Mouse (Mus musculus): ENCODE data around the gene Gm20721. TPM values are rescaled to one million over a fixed set of nuclear protein-coding genes. Genes with fewer than 3 reads are reported as not detected.

The Gm20721 gene
- polyA plus RNA-seq, 1 experiment from 2014 or later, result 9.1 TPM

DNA sequence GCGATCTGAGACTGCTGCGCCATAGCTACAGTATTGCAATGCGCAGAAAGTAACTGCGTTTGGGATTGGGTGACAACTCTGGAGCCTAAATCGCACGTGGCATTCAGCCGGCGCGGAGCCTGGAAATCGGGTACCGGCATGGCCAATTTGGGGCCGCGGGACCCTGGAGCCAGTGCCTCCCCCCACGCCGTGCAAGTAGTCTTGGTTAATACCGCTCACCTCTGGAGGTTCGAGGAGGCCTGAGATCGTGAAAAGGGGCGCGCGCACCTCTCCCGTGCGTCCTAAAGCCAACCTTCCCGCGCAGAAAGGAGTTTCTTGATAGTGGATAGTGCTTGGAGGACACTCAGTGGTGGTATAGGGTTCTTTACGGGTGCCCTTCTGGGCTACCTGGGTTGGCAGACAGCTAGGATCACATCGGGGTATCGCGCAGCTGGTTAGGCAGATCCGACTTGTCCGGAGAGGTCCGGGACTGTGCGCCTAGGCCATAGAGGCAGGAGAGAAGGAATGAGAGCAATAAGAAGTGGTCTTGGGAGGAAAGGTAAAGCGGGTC, 60.5 kb downstream of the Gm20721 start:
- 56% methylated on average over 34 of the region's 34 CpGs for WGBS
- ATAC-seq (ENCODE audit: insufficient read depth, low FRiP score, low TSS enrichment), result no peak
- Histone ChIP-seq H3K36me3 (ENCODE audit: control insufficient read depth, insufficient read depth, low read length) (peaks cover 28% of the 10 kb centered on the region), H3K4me3 (ENCODE audit: low read depth, low read length) (peak overlapping the region; percentile 33), H3K27me3 (ENCODE audit: control insufficient read depth, insufficient read depth, low read length) (peaks cover 32% of the 10 kb centered on the region), H3K4me2 (ENCODE audit: low read depth) (peak overlapping the region; percentile 55; the same call in 1 of the 2 replicates), H3K9me3 (ENCODE audit: control insufficient read depth, low read length) (peaks cover 18% of the 10 kb centered on the region), H3K4me1 (ENCODE audit: control insufficient read depth, insufficient read depth, low read length) (no peaks in the 10 kb centered on the region), H3K9ac (ENCODE audit: low read length) (no peak overlapping the region), H3K27ac (ENCODE audit: low read depth, low read length) (no peak overlapping the region)
- DNase-seq (ENCODE audit: low spot score), result no peak

DNA sequence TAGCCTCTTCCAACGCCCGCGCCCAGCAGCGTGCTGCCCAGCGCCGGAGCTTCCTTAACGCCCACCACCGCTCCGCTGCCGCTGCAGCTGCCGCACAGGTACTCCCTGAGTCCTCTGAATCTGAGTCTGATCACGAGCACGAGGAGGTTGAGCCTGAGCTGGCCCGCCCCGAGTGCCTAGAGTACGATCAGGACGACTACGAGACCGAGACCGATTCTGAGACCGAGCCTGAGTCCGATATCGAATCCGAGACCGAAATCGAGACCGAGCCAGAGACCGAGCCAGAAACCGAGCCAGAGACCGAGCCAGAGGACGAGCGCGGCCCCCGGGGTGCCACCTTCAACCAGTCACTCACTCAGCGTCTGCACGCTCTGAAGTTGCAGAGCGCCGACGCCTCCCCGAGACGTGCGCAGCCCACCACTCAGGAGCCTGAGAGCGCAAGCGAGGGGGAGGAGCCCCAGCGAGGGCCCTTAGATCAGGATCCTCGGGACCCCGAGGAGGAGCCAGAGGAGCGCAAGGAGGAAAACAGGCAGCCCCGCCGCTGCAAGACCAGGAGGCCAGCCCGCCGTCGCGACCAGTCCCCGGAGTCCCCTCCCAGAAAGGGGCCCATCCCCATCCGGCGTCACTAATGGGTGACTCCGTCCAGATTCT, 61.6 kb downstream of the Gm20721 start:
- H3K9me3 ChIP-seq (ENCODE audit: control insufficient read depth, low read length), result peaks cover 18% of the 10 kb centered on the region
- peak overlapping the region; percentile 23 for H3K9ac ChIP-seq (ENCODE audit: low read length)
- peaks cover 29% of the 10 kb centered on the region for H3K36me3 ChIP-seq (ENCODE audit: control insufficient read depth, insufficient read depth, low read length)
- WGBS, result 43% methylated on average over 55 of the region's 58 CpGs
- DNase-seq (ENCODE audit: low spot score), result peak; percentile 55
- peak; percentile 49; the same call in 1 of the 2 replicates for ATAC-seq (ENCODE audit: insufficient read depth, low FRiP score, low TSS enrichment)
- peaks cover 32% of the 10 kb centered on the region for H3K27me3 ChIP-seq (ENCODE audit: control insufficient read depth, insufficient read depth, low read length)
- peak overlapping the region; percentile 33 for H3K4me3 ChIP-seq (ENCODE audit: low read depth, low read length)
- 0 out of 2 replicates have a peak overlapping the region, but pooled peaks have one; percentile 0 for H3K27ac ChIP-seq (ENCODE audit: low read depth, low read length)
- peak overlapping the region; percentile 55 for H3K4me2 ChIP-seq (ENCODE audit: low read depth)
- H3K4me1 ChIP-seq (ENCODE audit: control insufficient read depth, insufficient read depth, low read length), result no peaks in the 10 kb centered on the region

DNA sequence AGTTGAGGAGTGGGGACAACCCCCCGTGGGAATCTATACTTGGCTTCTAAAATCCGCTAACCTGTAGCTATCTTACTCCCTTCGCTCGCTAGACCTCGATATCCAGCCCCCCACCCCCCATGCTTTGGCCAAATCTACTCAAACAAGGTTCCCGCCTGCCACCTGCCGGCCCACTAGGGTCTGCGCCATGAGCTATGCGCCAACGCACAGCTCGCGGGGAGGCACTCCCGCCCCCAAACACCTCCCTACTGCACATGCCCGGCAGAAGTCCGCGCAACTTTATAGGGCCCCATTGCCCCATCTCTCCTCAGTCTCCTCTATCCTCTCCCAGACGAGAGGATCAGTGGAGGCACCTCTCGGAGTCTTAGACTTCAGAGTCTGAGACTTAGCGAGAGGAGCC, 62.5 kb downstream of the Gm20721 start, which contains the start of gene Gnas:
Gene Gnas, plus strand, starts transcription at position 310 of the 400 bp plus-strand sequence.
- DNase-seq (ENCODE audit: low spot score) (peak; percentile 76), ATAC-seq (ENCODE audit: insufficient read depth, low FRiP score, low TSS enrichment) (peak; percentile 61)
- 46% methylated on average over 19 of the region's 19 CpGs for WGBS
- H3K4me2 ChIP-seq (ENCODE audit: low read depth), result peak within 1 kb of the TSS; percentile 55
- peak within 1 kb of the TSS; percentile 23 for H3K9ac ChIP-seq (ENCODE audit: low read length)
- peaks cover 30% of the 10 kb centered on the region for H3K27me3 ChIP-seq (ENCODE audit: control insufficient read depth, insufficient read depth, low read length)
- peaks cover 18% of the 10 kb centered on the region for H3K9me3 ChIP-seq (ENCODE audit: control insufficient read depth, low read length)
- H3K27ac ChIP-seq (ENCODE audit: low read depth, low read length), result 0 out of 2 replicates have a peak within 1 kb of the TSS, but pooled peaks have one; percentile 0
- H3K36me3 ChIP-seq (ENCODE audit: control insufficient read depth, insufficient read depth, low read length), result peaks cover 29% of the 10 kb centered on the region
- H3K4me3 ChIP-seq (ENCODE audit: low read depth, low read length), result peak within 1 kb of the TSS; percentile 33
- no peaks in the 10 kb centered on the region for H3K4me1 ChIP-seq (ENCODE audit: control insufficient read depth, insufficient read depth, low read length)

GRCm38 (mm10) chr2:174283341-174283740, 63.2 kb downstream of the Gm20721 start:
- peaks cover 30% of the 10 kb centered on the region for H3K27me3 ChIP-seq (ENCODE audit: control insufficient read depth, insufficient read depth, low read length)
- 46% methylated on average over 11 of the region's 11 CpGs for WGBS
- peaks cover 29% of the 10 kb centered on the region for H3K36me3 ChIP-seq (ENCODE audit: control insufficient read depth, insufficient read depth, low read length)
- no peak overlapping the region for H3K9ac ChIP-seq (ENCODE audit: low read length)
- H3K27ac ChIP-seq (ENCODE audit: low read depth, low read length), result no peak overlapping the region
- H3K4me2 ChIP-seq (ENCODE audit: low read depth), result peak overlapping the region; percentile 55
- H3K9me3 ChIP-seq (ENCODE audit: control insufficient read depth, low read length), result peaks cover 18% of the 10 kb centered on the region
- H3K4me3 ChIP-seq (ENCODE audit: low read depth, low read length), result 0 out of 2 replicates have a peak overlapping the region, but pooled peaks have one; percentile 33
- no peak for ATAC-seq (ENCODE audit: insufficient read depth, low FRiP score, low TSS enrichment)
- H3K4me1 ChIP-seq (ENCODE audit: control insufficient read depth, insufficient read depth, low read length), result no peaks in the 10 kb centered on the region
- no peak for DNase-seq (ENCODE audit: low spot score)

Other genes with a start within 250 kb of the Gm20721 start
- 43.2 and 44.1 TPM in 2 replicates for gene Npepl1, start 236.4 kb downstream of the Gm20721 start, polyA plus RNA-seq (2014; fragmentation: Nextera tagmentation; extraction: Ambion mirVana)
- 1,351 and 1,381 TPM in 2 replicates for gene Gnas, start 62.4 kb downstream of the Gm20721 start, polyA plus RNA-seq (2014; fragmentation: Nextera tagmentation; extraction: Ambion mirVana)
- 169 and 172 TPM in 2 replicates for gene Nelfcd, start 69.1 kb upstream of the Gm20721 start, polyA plus RNA-seq (2014; fragmentation: Nextera tagmentation; extraction: Ambion mirVana)
- 97.5 and 103 TPM in 2 replicates for gene Ctsz, start 92.3 kb upstream of the Gm20721 start, polyA plus RNA-seq (2014; fragmentation: Nextera tagmentation; extraction: Ambion mirVana)
- gene Tubb1, start 104.0 kb upstream of the Gm20721 start, polyA plus RNA-seq (2014; fragmentation: Nextera tagmentation; extraction: Ambion mirVana), result 6.5 and 6.6 TPM in 2 replicates
- 673 and 698 TPM in 2 replicates for gene Atp5e, start 117.4 kb upstream of the Gm20721 start, polyA plus RNA-seq (2014; fragmentation: Nextera tagmentation; extraction: Ambion mirVana)
- 121 and 131 TPM in 2 replicates for gene Prelid3b, start 126.4 kb upstream of the Gm20721 start, polyA plus RNA-seq (2014; fragmentation: Nextera tagmentation; extraction: Ambion mirVana)